Mouse (Mus musculus): Measurements from ENCODE around the gene Mfsd5.

DNA sequence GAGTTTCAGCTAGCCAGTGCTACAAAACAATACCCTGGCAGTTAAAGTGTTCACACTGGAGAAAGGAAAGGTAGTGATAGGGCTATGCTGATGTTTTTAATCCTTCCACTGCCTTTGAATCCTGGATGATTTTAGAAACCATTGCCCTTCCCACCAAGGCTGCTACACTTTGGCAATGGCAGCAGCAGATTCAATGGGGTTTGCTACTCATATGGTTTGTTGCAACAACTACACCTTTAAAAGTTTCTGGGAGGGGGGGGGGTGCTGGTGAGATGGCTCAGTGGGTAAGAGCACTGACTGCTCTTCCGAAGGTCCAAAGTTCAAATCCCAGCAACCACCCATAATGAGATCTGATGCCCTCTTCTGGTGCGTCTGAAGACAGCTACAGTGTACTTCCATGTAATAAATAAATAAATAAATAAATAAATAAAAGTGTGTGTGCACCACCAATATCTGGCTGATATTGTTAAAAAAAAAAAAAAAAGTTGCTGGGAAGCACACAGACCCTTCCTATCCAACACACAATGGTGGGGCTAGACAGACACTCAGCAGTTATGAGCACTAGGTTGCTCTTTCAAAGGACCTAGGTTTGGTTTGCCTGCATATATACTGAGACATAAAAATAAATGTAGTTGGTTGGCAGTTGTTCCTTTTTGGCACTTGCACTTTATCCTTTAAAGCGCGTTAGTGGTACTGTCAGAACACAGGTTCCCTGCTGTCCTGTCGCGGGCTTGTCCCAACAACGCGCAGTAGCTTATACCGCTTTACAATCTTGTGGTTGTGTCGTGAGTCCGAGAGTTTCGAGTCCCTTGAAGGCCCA lies 45.6 kb downstream of the Mfsd5 start:
- no peak for TF ChIP-seq CTCF (IDR thresholded peaks at IDR 0.05; ENCODE audit: low read depth, low read length)
- no peak for TF ChIP-seq POLR2A (IDR thresholded peaks at IDR 0.05; ENCODE audit: insufficient read depth, low read length)
- no peak for TF ChIP-seq EP300 (IDR thresholded peaks at IDR 0.05; ENCODE audit: insufficient read depth, low read depth, low read length)

Measured in ES-Bruce4 (cell line).